Mouse (Mus musculus) heart, embryonic 16.5 days (tissue): ENCODE results near the gene Prdx5. TPM values are rescaled to one million over a fixed set of nuclear protein-coding genes. Genes with fewer than 3 reads are reported as not detected.

Experiments
- ATAC-seq: fragments of 200-750 bp; cut with Nextera tagmentation; replicated peaks from 2 replicates; pipeline ENCODE4 v1.8.0; 2017; ENCODE audit warnings: moderate number of reproducible peaks; ENCODE audit not compliant: insufficient read depth, low FRiP score; ENCODE audit errors: extremely low read depth
- H3K27ac ChIP-seq: fragments of 300-500 bp; sonication (generic); 2 replicates; pipeline ENCODE4 v1.5.1; 2014; ENCODE audit warnings: mild to moderate bottlenecking, low read length, control low read depth, moderate library complexity
- H3K27me3 ChIP-seq: fragments of 300-500 bp; sonication (generic); 2 replicates; pipeline ENCODE4 v1.6.1; 2014; ENCODE audit warnings: low read length, mixed read lengths; ENCODE audit not compliant: control insufficient read depth, insufficient read depth
- H3K36me3 ChIP-seq: fragments of 300-500 bp; sonication (generic); 2 replicates; pipeline ENCODE4 v1.6.1; 2014; ENCODE audit not compliant: control insufficient read depth, insufficient read depth
- H3K4me1 ChIP-seq: fragments of 300-500 bp; sonication (generic); 2 replicates; pipeline ENCODE4 v1.6.1; 2014; ENCODE audit warnings: low read length, mixed read lengths; ENCODE audit not compliant: control insufficient read depth, insufficient read depth
- H3K4me2 ChIP-seq: fragments of 300-500 bp; sonication (generic); 2 replicates; pipeline ENCODE4 v1.6.1; 2014; ENCODE audit warnings: low read depth, mild to moderate bottlenecking, control low read depth, low read length
- H3K4me3 ChIP-seq: fragments of 300-500 bp; sonication (generic); 2 replicates; pipeline ENCODE4 v1.5.1; 2014; ENCODE audit warnings: mild to moderate bottlenecking, control low read depth, low read length
- H3K9ac ChIP-seq: fragments of 300-500 bp; sonication (generic); 2 replicates; pipeline ENCODE4 v1.6.1; 2014; ENCODE audit warnings: low read length, control low read depth
- H3K9me3 ChIP-seq: fragments of 300-500 bp; sonication (generic); replicated peaks from 2 replicates; pipeline ENCODE4 v1.6.1; 2016; ENCODE audit warnings: low read length; ENCODE audit not compliant: control insufficient read depth
- WGBS: fragments of 180-500 bp; shearing (Covaris S2); extraction: QIAGEN DNeasy Blood & Tissue Kit; methylation state at CpG from one replicate; pipeline ENCODE4 v1.1.7; 2014; 5-methylcytosine and 5-hydroxymethylcytosine counted together
- polyA plus RNA-seq: library from polyadenylated mRNA; unstranded; fragments of >200 nt; fragmentation: Nextera tagmentation; extraction: Ambion mirVana; gene quantifications from 2 replicates; pipeline ENCODE4 v1.2.1, GENCODE M21; 2015

The Prdx5 gene
- polyA plus RNA-seq, 1 experiment from 2014 or later = 415 TPM

- whole genome bisulfite sequencing = 43% methylated on average over 1 of the region's 1 CpGs
- H3K9me3 ChIP-seq = no peaks in the 10 kb centered on the region
- H3K4me3 ChIP-seq = no peak overlapping the region
- ATAC-seq = no peak
- H3K36me3 ChIP-seq = no peaks in the 10 kb centered on the region
- H3K27ac ChIP-seq = no peak overlapping the region
- no peak overlapping the region for H3K9ac ChIP-seq
- peaks cover 10% of the 10 kb centered on the region for H3K4me1 ChIP-seq
- peaks cover 63% of the 10 kb centered on the region for H3K27me3 ChIP-seq
- no peak overlapping the region for H3K4me2 ChIP-seq
These were observed 22.1 kb upstream of the Prdx5 start for GRCm38 (mm10) chr19:6932018-6932417.

- 5% methylated on average over 2 of the region's 2 CpGs for WGBS
- Histone ChIP-seq H3K4me1 (peaks cover 10% of the 10 kb centered on the region), H3K36me3 (no peaks in the 10 kb centered on the region), H3K4me2 (no peak overlapping the region), H3K27ac (no peak overlapping the region), H3K4me3 (no peak overlapping the region), H3K9ac (no peak overlapping the region), H3K9me3 (no peaks in the 10 kb centered on the region), H3K27me3 (peaks cover 68% of the 10 kb centered on the region)
- no peak for ATAC-seq
These were observed 21.1 kb upstream of the Prdx5 start for GRCm38 (mm10) chr19:6931002-6931401.

GRCm38 (mm10) chr19:6928080-6928479 lies 18.2 kb upstream of the Prdx5 start:
- 22% methylated on average over 9 of the region's 9 CpGs for WGBS
- no peak for ATAC-seq
- H3K4me3 ChIP-seq = no peak overlapping the region

GRCm38 (mm10) chr19:6926559-6927255 lies 16.8 kb upstream of the Prdx5 start:
- Histone ChIP-seq H3K9ac (peak overlapping the region; percentile 21), H3K4me1 (peaks cover 14% of the 10 kb centered on the region), H3K27me3 (peaks cover 45% of the 10 kb centered on the region), H3K27ac (no peak overlapping the region), H3K9me3 (no peaks in the 10 kb centered on the region), H3K36me3 (no peaks in the 10 kb centered on the region), H3K4me3 (peak overlapping the region; percentile 25), H3K4me2 (peak overlapping the region; percentile 52)
- ATAC-seq = no peak
- WGBS = 18% methylated on average over 26 of the region's 26 CpGs

More at GRCm38 (mm10) chr19:6928080-6928479, 18.2 kb upstream of the Prdx5 start:
- Histone ChIP-seq H3K9me3 (no peaks in the 10 kb centered on the region), H3K27me3 (peaks cover 59% of the 10 kb centered on the region), H3K9ac (no peak overlapping the region), H3K27ac (no peak overlapping the region), H3K4me2 (no peak overlapping the region), H3K4me1 (peaks cover 6% of the 10 kb centered on the region; the same call in 1 of the 2 replicates), H3K36me3 (no peaks in the 10 kb centered on the region)

- H3K4me3 ChIP-seq = peak overlapping the region; percentile 5; the same call in 1 of the 2 replicates
- H3K9ac ChIP-seq = no peak overlapping the region
- peaks cover 15% of the 10 kb centered on the region for H3K4me1 ChIP-seq
- ATAC-seq = no peak
- 19% methylated on average over 40 of the region's 40 CpGs for WGBS
- no peaks in the 10 kb centered on the region for H3K36me3 ChIP-seq
- peak overlapping the region; percentile 39; the same call in 1 of the 2 replicates for H3K4me2 ChIP-seq
- no peaks in the 10 kb centered on the region for H3K9me3 ChIP-seq
- peaks cover 38% of the 10 kb centered on the region for H3K27me3 ChIP-seq
- no peak overlapping the region for H3K27ac ChIP-seq
These were observed 15.9 kb upstream of the Prdx5 start for GRCm38 (mm10) chr19:6925611-6926329.

GRCm38 (mm10) chr19:6925307-6925573 lies 15.3 kb upstream of the Prdx5 start, which contains the start of gene Catsperz:
TSS of gene Catsperz (minus strand) at chr19:6925380.
- Histone ChIP-seq H3K4me2 (peak within 1 kb of the TSS; percentile 39), H3K9ac (peak within 1 kb of the TSS; percentile 47), H3K9me3 (no peaks in the 10 kb centered on the region), H3K36me3 (no peaks in the 10 kb centered on the region), H3K4me1 (peaks cover 20% of the 10 kb centered on the region), H3K27me3 (peaks cover 38% of the 10 kb centered on the region), H3K4me3 (peak within 1 kb of the TSS; percentile 23), H3K27ac (no peak within 1 kb of the TSS)
- WGBS = 5% methylated on average over 9 of the region's 9 CpGs
- no peak for ATAC-seq

- peak overlapping the region; percentile 47 for H3K9ac ChIP-seq
- no peaks in the 10 kb centered on the region for H3K9me3 ChIP-seq
- peaks cover 35% of the 10 kb centered on the region for H3K27me3 ChIP-seq
- H3K36me3 ChIP-seq = no peaks in the 10 kb centered on the region
- WGBS = 6% methylated on average over 39 of the region's 39 CpGs
- peak overlapping the region; percentile 23 for H3K4me3 ChIP-seq
- peak overlapping the region; percentile 39 for H3K4me2 ChIP-seq
- ATAC-seq = no peak
- H3K27ac ChIP-seq = no peak overlapping the region
- peaks cover 26% of the 10 kb centered on the region for H3K4me1 ChIP-seq
These were observed 14.8 kb upstream of the Prdx5 start for GRCm38 (mm10) chr19:6924461-6925306.

GRCm38 (mm10) chr19:6922901-6923735 lies 13.2 kb upstream of the Prdx5 start:
- Histone ChIP-seq H3K4me2 (peak overlapping the region; percentile 84), H3K27ac (peak overlapping the region; percentile 91), H3K9me3 (no peaks in the 10 kb centered on the region), H3K4me1 (peaks cover 33% of the 10 kb centered on the region), H3K27me3 (peaks cover 30% of the 10 kb centered on the region), H3K4me3 (peak overlapping the region; percentile 63), H3K36me3 (peaks cover 8% of the 10 kb centered on the region; the same call in 1 of the 2 replicates), H3K9ac (peak overlapping the region; percentile 75)
- 66% methylated on average over 6 of the region's 6 CpGs for WGBS
- no peak for ATAC-seq
